Mouse (Mus musculus) myocyte (in vitro differentiated cells): ENCODE results near the gene Hikeshi. TPM values are rescaled to one million over a fixed set of nuclear protein-coding genes. Genes with fewer than 3 reads are reported as not detected.

Experiments
- H3K27me3 ChIP-seq: one replicate; pipeline ENCODE4 v1.6.1; 2011; ENCODE audit not compliant: control insufficient read depth, insufficient read depth, insufficient read length
- H3K36me3 ChIP-seq: one replicate; pipeline ENCODE4 v1.6.1; 2011; ENCODE audit not compliant: control insufficient read depth, insufficient read depth
- H3K4me2 ChIP-seq: one replicate; pipeline ENCODE4 v1.6.1; 2011; ENCODE audit warnings: low read depth, control low read depth
- H3K4me3 ChIP-seq: one replicate; pipeline ENCODE4 v1.5.1; 2011; ENCODE audit warnings: mild to moderate bottlenecking, control low read depth, moderate library complexity
- H3K79me2 ChIP-seq: one replicate; pipeline ENCODE4 v1.6.1; 2011; ENCODE audit not compliant: control insufficient read depth, insufficient read depth
- H3ac ChIP-seq: one replicate; pipeline ENCODE4 v1.6.1; 2011; ENCODE audit not compliant: control insufficient read depth, insufficient read length
- CEBPB ChIP-seq: IDR thresholded peaks from 2 replicates; pipeline ENCODE4 v1.6.1; 2011; ENCODE audit warnings: mild to moderate bottlenecking, moderate library complexity; ENCODE audit not compliant: poor library complexity, insufficient read depth, severe bottlenecking
- E2F4 ChIP-seq: IDR thresholded peaks from one replicate; pipeline ENCODE4 v1.6.1; 2011; ENCODE audit warnings: mild to moderate bottlenecking, control low read depth, moderate library complexity; ENCODE audit not compliant: insufficient read depth
- MAX ChIP-seq: IDR thresholded peaks from one replicate; pipeline ENCODE4 v1.6.1; 2011; ENCODE audit warnings: low read depth, mild to moderate bottlenecking, control low read depth
- MYOD1 ChIP-seq, 3 experiments: IDR thresholded peaks; one replicate each; pipeline ENCODE4 v1.6.1; 2011; ENCODE audit warnings: control low read depth in 2 of 3, low read depth in 2 of 3, mild to moderate bottlenecking in 2 of 3, moderate library complexity in 1 of 3; ENCODE audit not compliant: insufficient read length in 2 of 3, control insufficient read depth in 1 of 3
- MYOG ChIP-seq, 3 experiments: IDR thresholded peaks; one replicate each; pipeline ENCODE4 v1.6.1; 2011; ENCODE audit warnings: control low read depth in 2 of 3, low read depth in 2 of 3, mild to moderate bottlenecking in 2 of 3; ENCODE audit not compliant: insufficient read length in 2 of 3, control insufficient read depth in 1 of 3, insufficient read depth in 1 of 3
- POLR2A ChIP-seq: IDR thresholded peaks from one replicate; pipeline ENCODE4 v1.6.1; 2011; ENCODE audit warnings: low read depth, mild to moderate bottlenecking, control low read depth, moderate library complexity; ENCODE audit not compliant: insufficient read length
- POLR2AphosphoS2 ChIP-seq: IDR thresholded peaks from one replicate; pipeline ENCODE4 v1.6.1; 2011; ENCODE audit warnings: low read depth, control low read depth; ENCODE audit not compliant: insufficient read length
- REST ChIP-seq: IDR thresholded peaks from one replicate; pipeline ENCODE4 v1.6.1; 2011; ENCODE audit warnings: mild to moderate bottlenecking, control low read depth, moderate library complexity; ENCODE audit not compliant: insufficient read depth, insufficient read length
- SRF ChIP-seq: IDR thresholded peaks from one replicate; pipeline ENCODE4 v1.6.1; 2011; ENCODE audit warnings: low read depth; ENCODE audit not compliant: control insufficient read depth, insufficient read length
- TCF12 ChIP-seq: IDR thresholded peaks from one replicate; pipeline ENCODE4 v1.6.1; 2011; ENCODE audit warnings: mild to moderate bottlenecking, control low read depth; ENCODE audit not compliant: poor library complexity, insufficient read depth, severe bottlenecking
- TCF3 ChIP-seq: IDR thresholded peaks from one replicate; pipeline ENCODE4 v1.6.1; 2011; ENCODE audit warnings: low read depth, control low read depth; ENCODE audit not compliant: insufficient read length
- USF1 ChIP-seq: IDR thresholded peaks from one replicate; pipeline ENCODE4 v1.6.1; 2011; ENCODE audit warnings: low read depth, mild to moderate bottlenecking, control low read depth, moderate library complexity
- polyA plus RNA-seq: library from polyadenylated mRNA; unstranded; fragments of >200 nt; fragmentation: generic; extraction: Trizol; gene quantifications from one replicate; pipeline ENCODE4 v1.2.1, GENCODE M21; 2012; ENCODE audit warnings: missing spikeins

Hikeshi gene
- polyA plus RNA-seq, 1 experiment, result 59.5 TPM

- no peak for TF ChIP-seq CEBPB
- no peak for TF ChIP-seq TCF12
- TF ChIP-seq TCF3, result no peak
- no peak for TF ChIP-seq USF1
- no peak for TF ChIP-seq E2F4
- TF ChIP-seq POLR2AphosphoS2, result no peak
- TF ChIP-seq MYOD1 (IDR thresholded peaks at IDR 0.05; ENCODE audit: control insufficient read depth in 1 of 3, insufficient read length in 2 of 3, low read depth in 2 of 3), result no peak
- H3K4me3 ChIP-seq, result no peak overlapping the region
- H3K4me2 ChIP-seq, result no peak overlapping the region
- H3K27me3 ChIP-seq, result no peaks in the 10 kb centered on the region
- peaks cover 4% of the 10 kb centered on the region for H3K36me3 ChIP-seq
- H3K79me2 ChIP-seq, result no peaks in the 10 kb centered on the region
- H3ac ChIP-seq, result no peak overlapping the region
These were observed 27.4 kb downstream of the Hikeshi start for GRCm38 (mm10) chr7:89913432-89914158.

DNA sequence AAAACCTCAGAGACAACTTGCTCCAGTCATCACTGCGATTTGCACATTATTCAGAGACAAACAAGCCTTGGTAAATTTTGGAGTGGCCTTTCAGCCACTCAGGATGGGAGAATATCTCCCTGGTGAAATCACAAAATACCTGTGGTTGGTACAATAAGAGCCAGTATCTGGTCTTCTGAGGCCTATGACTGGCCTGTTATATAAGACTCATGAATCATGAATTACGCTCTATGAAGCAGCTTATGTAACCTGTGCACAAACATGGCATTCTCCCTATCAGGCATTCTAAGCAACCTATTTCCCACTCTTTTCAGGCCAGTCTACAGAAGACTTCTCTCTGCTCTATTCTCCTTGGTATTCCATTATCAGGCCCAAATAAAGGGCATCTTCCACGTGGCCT lies 28.6 kb downstream of the Hikeshi start:
- Histone ChIP-seq H3K79me2 (no peaks in the 10 kb centered on the region), H3K27me3 (no peaks in the 10 kb centered on the region), H3K4me3 (no peak overlapping the region), H3K36me3 (no peaks in the 10 kb centered on the region), H3ac (no peak overlapping the region), H3K4me2 (no peak overlapping the region)
- TF ChIP-seq MYOD1 (IDR thresholded peaks at IDR 0.05; ENCODE audit: control insufficient read depth in 1 of 3, insufficient read length in 2 of 3, low read depth in 2 of 3), result no peak
- TF ChIP-seq MAX, result no peak
- TF ChIP-seq SRF, result no peak
- TF ChIP-seq POLR2A, result no peak
- no peak for TF ChIP-seq E2F4
- TF ChIP-seq USF1, result no peak
- TF ChIP-seq MYOG (IDR thresholded peaks at IDR 0.05; ENCODE audit: control insufficient read depth in 1 of 3, insufficient read depth in 1 of 3, insufficient read length in 2 of 3, low read depth in 2 of 3), result no peak
- no peak for TF ChIP-seq REST
- TF ChIP-seq TCF12, result no peak
- TF ChIP-seq TCF3, result no peak
- no peak for TF ChIP-seq CEBPB
- TF ChIP-seq POLR2AphosphoS2, result no peak

DNA sequence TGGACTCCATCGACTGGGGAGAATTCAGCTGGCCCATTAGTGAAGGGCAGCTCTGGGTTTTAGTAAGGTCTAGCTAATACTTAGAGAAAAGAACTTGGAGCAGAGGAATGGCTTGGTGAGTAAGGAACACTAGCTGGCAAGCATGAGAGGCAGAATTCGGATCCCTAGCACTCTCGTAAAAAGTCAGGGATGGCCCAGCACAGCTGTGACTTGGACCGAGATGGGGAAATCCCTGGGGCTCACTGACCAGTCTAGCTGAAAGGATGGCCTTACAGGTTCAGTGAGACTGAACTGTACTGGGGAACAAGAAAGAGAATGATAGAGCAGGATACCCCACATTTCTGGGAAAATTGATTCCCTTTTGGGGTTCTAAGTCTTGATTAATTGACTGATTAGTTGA lies 31.3 kb downstream of the Hikeshi start:
- no peak for TF ChIP-seq MYOD1 (IDR thresholded peaks at IDR 0.05; ENCODE audit: control insufficient read depth in 1 of 3, insufficient read length in 2 of 3, low read depth in 2 of 3)
- TF ChIP-seq MYOG (IDR thresholded peaks at IDR 0.05; ENCODE audit: control insufficient read depth in 1 of 3, insufficient read depth in 1 of 3, insufficient read length in 2 of 3, low read depth in 2 of 3), result no peak
- no peak for TF ChIP-seq POLR2AphosphoS2
- no peak for TF ChIP-seq MAX
- no peak for TF ChIP-seq SRF
- TF ChIP-seq CEBPB, result no peak
- TF ChIP-seq REST, result no peak
- TF ChIP-seq USF1, result no peak
- TF ChIP-seq TCF12, result no peak
- no peak for TF ChIP-seq POLR2A
- no peak for TF ChIP-seq E2F4
- Histone ChIP-seq H3ac (no peak overlapping the region), H3K4me2 (no peak overlapping the region), H3K36me3 (no peaks in the 10 kb centered on the region), H3K79me2 (no peaks in the 10 kb centered on the region), H3K27me3 (no peaks in the 10 kb centered on the region), H3K4me3 (no peak overlapping the region)

DNA sequence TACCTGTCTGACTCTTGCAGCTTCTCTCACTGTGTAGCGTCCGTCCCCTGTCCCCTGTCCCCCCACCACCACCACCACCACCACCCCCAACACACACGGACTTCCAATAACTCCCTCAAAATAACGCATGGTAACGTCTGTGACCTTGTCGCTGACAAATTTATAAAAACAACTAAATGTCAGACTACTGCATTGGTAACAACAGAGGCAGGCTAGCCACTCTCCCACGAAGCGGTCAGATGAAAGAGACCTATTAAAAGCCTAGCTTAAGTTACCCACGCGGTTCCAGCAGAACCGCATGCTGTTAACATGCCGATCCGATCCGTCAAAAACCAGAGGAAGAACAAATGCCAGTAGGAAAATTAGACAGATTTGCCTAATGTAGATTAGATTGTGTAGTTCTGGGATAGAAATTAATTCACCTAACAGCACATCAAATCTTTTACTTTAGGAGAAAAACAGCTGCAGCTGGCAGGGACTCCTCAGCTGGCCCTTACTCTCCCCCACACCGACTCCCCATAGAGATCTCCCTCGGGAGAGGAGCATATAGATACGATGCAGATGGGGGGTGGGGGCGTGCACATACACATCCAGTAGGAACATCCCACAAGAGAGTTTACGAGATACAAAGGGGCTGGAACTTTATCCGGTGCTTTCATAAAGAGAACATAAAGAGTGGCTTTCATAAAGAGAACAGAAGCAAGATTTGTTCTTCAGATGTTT lies 31.9 kb downstream of the Hikeshi start:
- Histone ChIP-seq H3K36me3 (no peaks in the 10 kb centered on the region), H3K27me3 (no peaks in the 10 kb centered on the region), H3K79me2 (no peaks in the 10 kb centered on the region), H3K4me3 (no peak overlapping the region), H3ac (no peak overlapping the region), H3K4me2 (no peak overlapping the region)
- TF ChIP-seq USF1 (no peak), MAX (no peak), CEBPB (no peak), MYOD1 (IDR thresholded peaks at IDR 0.05; ENCODE audit: control insufficient read depth in 1 of 3, insufficient read length in 2 of 3, low read depth in 2 of 3) (no peak), POLR2AphosphoS2 (no peak), TCF3 (no peak), TCF12 (no peak), REST (no peak), E2F4 (no peak), SRF (no peak), POLR2A (no peak), MYOG (IDR thresholded peaks at IDR 0.05; ENCODE audit: control insufficient read depth in 1 of 3, insufficient read depth in 1 of 3, insufficient read length in 2 of 3, low read depth in 2 of 3) (no peak)
